Mouse (Mus musculus): ENCODE results near the gene Apoc4. TPM values are rescaled to one million over a fixed set of nuclear protein-coding genes. Genes with fewer than 3 reads are reported as not detected.
A peak's percentile ranks its signal among the peaks of the same experiment; 100 is the strongest.

The Apoc4 gene
- polyA plus RNA-seq, 1 experiment from 2014 or later: 18.1 TPM

DNA sequence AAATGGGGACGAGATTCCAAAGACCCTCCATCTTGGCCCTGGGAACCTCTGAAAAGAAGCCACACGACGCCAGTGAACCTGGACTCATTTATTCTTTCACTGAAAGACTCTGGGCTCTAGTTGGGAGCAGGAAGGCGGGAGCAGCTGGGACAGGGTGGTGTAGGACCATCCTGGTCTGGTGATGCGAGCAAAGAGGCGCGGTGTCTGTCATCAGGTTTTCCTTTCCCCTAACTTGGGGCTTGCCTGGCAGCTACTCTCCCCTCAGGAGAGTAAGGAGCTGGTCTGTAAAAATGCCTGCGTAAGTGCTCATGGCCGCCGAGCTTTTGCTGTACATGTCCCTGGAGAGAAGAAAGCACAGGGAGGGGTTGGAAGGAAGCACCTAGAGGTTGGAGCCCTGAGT lies 9.8 kb downstream of the Apoc4 start:
- Histone ChIP-seq H3K27me3 (replicated peaks) (no peaks in the 10 kb centered on the region; the same call in 1 of the 2 replicates), H3K9ac (no peak overlapping the region), H3K9me3 (replicated peaks) (no peaks in the 10 kb centered on the region), H3K4me1 (peaks cover 15% of the 10 kb centered on the region), H3K36me3 (no peaks in the 10 kb centered on the region), H3K4me2 (no peak overlapping the region), H3K27ac (no peak overlapping the region), H3K4me3 (no peak overlapping the region)
- WGBS (ENCODE audit: insufficient replicate concordance): 69% methylated on average over 10 of the region's 10 CpGs
- ATAC-seq: no peak

DNA sequence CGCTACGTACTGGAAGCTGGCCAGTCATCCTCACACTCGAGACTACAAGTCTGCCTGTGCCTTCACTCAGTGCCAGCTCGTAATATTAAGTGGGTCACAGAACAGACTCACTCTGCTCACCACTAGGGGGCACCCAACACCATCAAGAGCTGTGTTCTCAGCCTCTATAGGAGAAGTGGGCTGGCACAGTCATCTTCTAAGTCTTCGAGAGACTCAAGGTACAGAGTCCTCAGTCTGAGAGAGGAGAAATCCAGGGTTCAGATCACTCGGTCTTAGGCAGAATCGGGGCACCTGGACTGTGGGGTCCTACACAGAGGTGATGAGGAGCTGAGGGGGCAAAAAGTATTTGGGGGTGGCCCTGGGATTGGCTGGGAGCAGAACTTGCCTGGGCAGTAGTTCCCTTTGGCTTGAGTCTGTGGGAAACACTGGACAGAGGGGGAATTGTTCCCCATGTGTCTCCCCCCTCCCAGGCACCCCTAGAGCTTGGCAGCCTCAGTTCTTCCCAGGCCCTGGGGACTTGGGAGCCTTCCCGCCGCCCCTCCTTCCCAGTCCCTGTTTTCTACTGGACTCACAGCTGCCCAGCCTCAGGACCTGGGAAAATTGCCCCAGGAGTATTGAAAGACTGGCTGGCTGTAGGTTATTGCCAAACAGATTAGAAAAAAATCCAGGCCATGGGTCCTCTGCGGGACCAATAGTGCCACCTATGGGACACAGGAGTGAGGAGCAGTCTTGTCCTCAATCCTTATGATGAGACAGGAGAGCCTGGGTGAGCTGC lies 12.1 kb downstream of the Apoc4 start:
- peaks cover 23% of the 10 kb centered on the region for H3K4me1 ChIP-seq
- no peaks in the 10 kb centered on the region; the same call in 1 of the 2 replicates for H3K27me3 ChIP-seq (replicated peaks)
- H3K4me3 ChIP-seq: no peak overlapping the region
- no peaks in the 10 kb centered on the region for H3K9me3 ChIP-seq (replicated peaks)
- WGBS (ENCODE audit: insufficient replicate concordance): 5% methylated on average over 10 of the region's 10 CpGs
- ATAC-seq: peak; percentile 60
- H3K36me3 ChIP-seq: no peaks in the 10 kb centered on the region
- H3K4me2 ChIP-seq: peak overlapping the region; percentile 39
- no peak overlapping the region for H3K9ac ChIP-seq
- H3K27ac ChIP-seq: peak overlapping the region; percentile 64

- WGBS (ENCODE audit: insufficient replicate concordance): 67% methylated on average over 2 of the region's 2 CpGs
- Histone ChIP-seq H3K4me2 (no peak overlapping the region), H3K27me3 (replicated peaks) (no peaks in the 10 kb centered on the region; the same call in 1 of the 2 replicates), H3K4me1 (peaks cover 40% of the 10 kb centered on the region), H3K27ac (no peak overlapping the region), H3K9ac (no peak overlapping the region), H3K9me3 (replicated peaks) (no peaks in the 10 kb centered on the region), H3K36me3 (peaks cover 7% of the 10 kb centered on the region), H3K4me3 (no peak overlapping the region)
- ATAC-seq: no peak
Observed at GRCm38 (mm10) chr7:19667434-19667833, 13.8 kb downstream of the Apoc4 start.

DNA sequence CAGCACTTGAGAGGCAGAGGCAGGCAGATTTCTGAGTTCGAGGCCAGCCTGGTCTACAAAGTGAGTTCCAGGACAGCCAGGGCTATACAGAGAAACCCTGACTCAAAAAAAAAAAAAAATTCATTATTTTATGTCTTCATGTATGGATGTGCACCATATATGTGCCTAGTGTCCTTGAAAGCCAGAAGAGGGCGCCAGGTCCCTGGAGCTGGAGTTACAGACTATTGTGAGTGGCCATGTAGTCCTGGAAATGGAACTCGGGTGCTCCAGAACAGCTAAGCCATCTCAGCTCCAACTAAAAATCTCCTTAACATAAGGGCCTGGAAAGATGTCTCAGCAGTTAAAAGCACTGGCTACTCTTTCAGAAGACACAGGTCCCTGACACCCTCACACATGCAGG lies 14.5 kb downstream of the Apoc4 start:
- peaks cover 13% of the 10 kb centered on the region for H3K36me3 ChIP-seq
- H3K27me3 ChIP-seq (replicated peaks): no peaks in the 10 kb centered on the region; the same call in 1 of the 2 replicates
- H3K4me3 ChIP-seq: no peak overlapping the region
- H3K4me2 ChIP-seq: no peak overlapping the region
- no peak overlapping the region for H3K9ac ChIP-seq
- H3K4me1 ChIP-seq: peaks cover 44% of the 10 kb centered on the region
- ATAC-seq: no peak
- H3K27ac ChIP-seq: no peak overlapping the region
- WGBS (ENCODE audit: insufficient replicate concordance): 56% methylated on average over 3 of the region's 3 CpGs
- H3K9me3 ChIP-seq (replicated peaks): no peaks in the 10 kb centered on the region

GRCm38 (mm10) chr7:19664955-19665841 lies 16.1 kb downstream of the Apoc4 start, which contains the start of gene Clptm1:
TSS of gene Clptm1 (minus strand) at chr7:19665033.
- Histone ChIP-seq H3K4me1 (peaks cover 51% of the 10 kb centered on the region), H3K4me2 (peak within 1 kb of the TSS; percentile 85), H3K4me3 (peak within 1 kb of the TSS; percentile 99), H3K36me3 (peaks cover 29% of the 10 kb centered on the region), H3K9me3 (replicated peaks) (no peaks in the 10 kb centered on the region), H3K9ac (peak within 1 kb of the TSS; percentile 97), H3K27ac (peak within 1 kb of the TSS; percentile 95), H3K27me3 (replicated peaks) (no peaks in the 10 kb centered on the region; the same call in 1 of the 2 replicates)
- under 1% methylated on average over 63 of the region's 63 CpGs for WGBS (ENCODE audit: insufficient replicate concordance)
- ATAC-seq: peak; percentile 83

- Histone ChIP-seq H3K4me2 (peak overlapping the region; percentile 85), H3K9ac (peak overlapping the region; percentile 97), H3K4me1 (peaks cover 46% of the 10 kb centered on the region), H3K36me3 (peaks cover 36% of the 10 kb centered on the region), H3K9me3 (replicated peaks) (no peaks in the 10 kb centered on the region), H3K4me3 (peak overlapping the region; percentile 99), H3K27ac (peak overlapping the region; percentile 95), H3K27me3 (replicated peaks) (no peaks in the 10 kb centered on the region; the same call in 1 of the 2 replicates)
- peak; percentile 59 for ATAC-seq
- WGBS (ENCODE audit: insufficient replicate concordance): under 1% methylated on average over 35 of the region's 37 CpGs
Observed at GRCm38 (mm10) chr7:19664455-19664954, 16.8 kb downstream of the Apoc4 start.

- Histone ChIP-seq H3K4me1 (peaks cover 41% of the 10 kb centered on the region), H3K4me2 (peak overlapping the region; percentile 85), H3K9ac (peak overlapping the region; percentile 97), H3K27me3 (replicated peaks) (no peaks in the 10 kb centered on the region; the same call in 1 of the 2 replicates), H3K36me3 (peaks cover 42% of the 10 kb centered on the region), H3K27ac (peak overlapping the region; percentile 95), H3K4me3 (peak overlapping the region; percentile 99), H3K9me3 (replicated peaks) (no peaks in the 10 kb centered on the region)
- WGBS (ENCODE audit: insufficient replicate concordance): 10% methylated on average over 8 of the region's 8 CpGs
- ATAC-seq: no peak
Observed at GRCm38 (mm10) chr7:19663940-19664339, 17.3 kb downstream of the Apoc4 start.

GRCm38 (mm10) chr7:19652614-19653013 lies 28.7 kb downstream of the Apoc4 start:
- WGBS (ENCODE audit: insufficient replicate concordance): 85% methylated on average over 2 of the region's 2 CpGs
- Histone ChIP-seq H3K4me3 (no peak overlapping the region), H3K4me2 (no peak overlapping the region), H3K36me3 (peaks cover 93% of the 10 kb centered on the region), H3K9ac (no peak overlapping the region), H3K27ac (no peak overlapping the region), H3K9me3 (replicated peaks) (no peaks in the 10 kb centered on the region), H3K4me1 (peaks cover 22% of the 10 kb centered on the region), H3K27me3 (replicated peaks) (no peaks in the 10 kb centered on the region)
- ATAC-seq: no peak

DNA sequence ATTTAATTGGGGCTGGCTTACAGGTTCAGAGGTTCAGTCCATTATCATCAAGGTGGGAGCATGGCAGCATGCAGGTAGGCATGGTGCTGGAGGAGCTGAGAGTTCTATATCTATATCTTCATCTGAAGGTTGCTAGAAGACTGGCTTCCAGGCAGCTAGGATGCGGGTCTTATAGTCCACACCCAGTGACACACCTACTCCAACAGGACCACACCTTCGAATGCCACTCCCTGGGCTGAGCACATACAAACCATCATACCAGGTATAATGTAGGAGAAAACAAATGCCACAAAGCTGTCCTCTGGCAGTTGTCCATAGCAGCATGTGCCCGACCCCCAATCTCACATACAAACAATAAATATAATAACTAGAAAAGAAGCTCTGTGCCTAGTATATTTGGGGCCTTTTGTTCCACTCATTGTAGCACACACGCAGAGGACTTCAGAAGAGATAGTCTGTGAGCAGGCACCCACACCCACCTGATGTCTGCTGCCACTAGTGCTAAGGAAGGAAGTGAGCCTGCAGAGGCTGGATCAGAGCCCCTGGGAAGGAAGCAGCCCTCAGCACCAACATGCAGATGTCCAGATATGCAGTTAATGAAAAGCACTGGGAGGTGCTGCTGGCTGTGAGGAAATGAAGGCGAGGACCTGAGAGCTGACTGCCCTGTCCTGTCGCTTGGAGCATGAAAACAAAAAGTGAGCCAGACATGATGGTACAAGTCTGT lies 30.1 kb downstream of the Apoc4 start:
- 47% methylated on average over 6 of the region's 6 CpGs for WGBS (ENCODE audit: insufficient replicate concordance)
- Histone ChIP-seq H3K27ac (peak overlapping the region; percentile 61), H3K4me1 (peaks cover 22% of the 10 kb centered on the region), H3K9me3 (replicated peaks) (no peaks in the 10 kb centered on the region), H3K9ac (peak overlapping the region; percentile 36; the same call in 1 of the 2 replicates), H3K4me2 (peak overlapping the region; percentile 38), H3K27me3 (replicated peaks) (no peaks in the 10 kb centered on the region), H3K36me3 (peaks cover 91% of the 10 kb centered on the region), H3K4me3 (no peak overlapping the region)
- peak; percentile 63; the same call in 1 of the 2 replicates for ATAC-seq

DNA sequence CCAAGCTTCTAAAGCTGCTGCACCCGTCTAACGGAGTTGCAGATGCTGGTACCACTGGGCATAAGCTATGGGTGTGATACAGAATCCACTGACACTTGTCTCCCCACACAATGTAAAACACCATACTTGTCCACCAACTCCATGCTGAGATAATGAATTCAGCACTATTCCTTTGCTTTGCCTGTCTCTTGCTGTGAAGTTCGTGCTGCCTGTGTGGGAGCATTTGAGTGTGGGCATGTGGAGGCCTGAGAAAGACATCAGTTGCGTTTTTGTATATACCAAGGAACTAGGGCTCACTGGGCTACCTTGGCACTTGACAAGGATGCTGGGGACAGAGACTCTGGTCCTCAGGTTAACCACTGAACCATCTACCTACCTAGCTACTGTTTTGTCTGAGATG lies 40.1 kb downstream of the Apoc4 start:
- Histone ChIP-seq H3K4me2 (no peak overlapping the region), H3K9me3 (replicated peaks) (no peaks in the 10 kb centered on the region), H3K36me3 (peaks cover 100% of the 10 kb centered on the region), H3K27me3 (replicated peaks) (no peaks in the 10 kb centered on the region), H3K9ac (no peak overlapping the region), H3K4me3 (no peak overlapping the region), H3K4me1 (no peaks in the 10 kb centered on the region), H3K27ac (no peak overlapping the region)
- WGBS (ENCODE audit: insufficient replicate concordance): 91% methylated on average over 4 of the region's 4 CpGs
- ATAC-seq: no peak

DNA sequence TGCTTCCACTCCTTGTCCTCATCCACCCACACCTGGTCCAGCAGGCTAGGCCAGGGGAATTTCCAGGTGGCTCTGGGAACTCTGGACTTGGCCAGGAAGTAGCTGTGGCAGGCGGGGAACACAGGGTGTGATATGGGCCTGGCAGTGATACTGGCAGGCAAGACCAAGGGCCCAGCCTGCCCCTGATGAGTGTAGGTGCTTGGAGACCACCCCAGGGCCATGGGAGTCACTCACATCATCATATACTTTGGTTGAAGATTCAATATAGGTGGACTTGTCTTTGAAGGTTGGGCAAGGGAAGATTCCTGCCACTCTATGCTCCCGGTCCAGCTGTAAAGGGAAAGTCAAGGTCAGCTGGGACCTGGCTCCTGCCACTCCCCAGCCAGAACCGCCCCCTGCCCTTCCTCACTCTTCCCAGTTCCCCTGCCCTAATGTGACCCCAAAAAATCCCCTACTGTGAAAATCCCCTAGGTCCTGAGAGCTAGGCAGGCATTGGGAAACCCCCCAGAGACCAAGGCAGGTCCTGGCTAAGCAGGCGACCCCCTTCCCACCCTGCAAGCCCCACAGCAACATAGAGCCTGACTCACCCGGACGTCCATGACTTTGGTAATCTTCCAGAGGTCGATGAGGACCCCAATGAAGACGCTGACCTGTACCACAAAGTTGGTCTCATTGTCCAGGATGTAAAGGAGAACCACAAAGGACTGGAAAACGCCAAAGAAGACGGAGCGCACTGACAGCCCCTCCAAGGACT lies 46.0 kb downstream of the Apoc4 start:
- no peaks in the 10 kb centered on the region for H3K9me3 ChIP-seq (replicated peaks)
- H3K36me3 ChIP-seq: peaks cover 84% of the 10 kb centered on the region
- no peak overlapping the region for H3K4me2 ChIP-seq
- no peak overlapping the region for H3K27ac ChIP-seq
- no peak overlapping the region for H3K4me3 ChIP-seq
- no peak for ATAC-seq
- no peak overlapping the region for H3K9ac ChIP-seq
- H3K27me3 ChIP-seq (replicated peaks): no peaks in the 10 kb centered on the region
- peaks cover 36% of the 10 kb centered on the region for H3K4me1 ChIP-seq
- 79% methylated on average over 11 of the region's 11 CpGs for WGBS (ENCODE audit: insufficient replicate concordance)
